In the genomic region with DNA sequence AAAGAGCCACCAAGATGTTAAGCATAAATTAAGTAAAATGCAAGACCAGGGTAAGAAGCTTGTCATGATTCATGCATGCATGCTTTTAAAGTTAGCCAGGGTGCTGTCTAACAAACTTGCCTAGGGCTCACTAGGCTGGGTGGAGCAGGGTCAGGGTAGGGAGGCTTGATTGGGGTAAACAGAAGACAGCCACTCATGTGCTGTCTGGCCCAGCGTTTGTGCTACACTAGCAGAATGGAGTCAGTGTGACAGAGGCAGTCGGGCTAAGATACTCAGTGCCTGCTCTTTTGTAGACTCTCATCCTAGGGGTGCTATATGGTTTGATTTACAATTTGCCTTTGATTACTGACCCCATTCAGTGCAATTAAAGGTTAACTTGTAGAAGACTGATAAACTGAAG, we compare ENCODE assay signal across 23 mouse cellular contexts.
"Had no signal": no experiment of that assay in that cellular context is flagged by ENCODE, and none has a peak within 500 bp of the region (broad histone marks: within the 10 kb centered on the region; RNA-seq: fewer than 3 reads in every experiment).

No protein-coding gene starts in this region.

- H3K4me2 ChIP-seq: heart, embryonic 11.5 days; hindbrain, embryonic 12.5 days; hindbrain, embryonic 14.5 days; limb, embryonic 13.5 days; limb, embryonic 15.5 days; liver, embryonic 12.5 days had no signal

- H3K27me3 ChIP-seq: hindbrain, embryonic 12.5 days; limb, embryonic 13.5 days; limb, embryonic 15.5 days; liver, embryonic 12.5 days had no signal

- H3K4me1 ChIP-seq: hindbrain, embryonic 10.5 days; hindbrain, embryonic 12.5 days; limb, embryonic 13.5 days; limb, embryonic 15.5 days; liver, embryonic 12.5 days had no signal

- ATAC-seq: hindbrain, embryonic 16.5 days; inflammation-experienced regulatory T-cells, adult 6 months; liver, embryonic 12.5 days had no signal

- H3K4me3 ChIP-seq: gastrocnemius, adult 2 months; heart, adult 2 months; hindbrain, embryonic 10.5 days; hindbrain, embryonic 12.5 days; layer of hippocampus, adult 2 months; left cerebral cortex, adult 2 months; limb, embryonic 13.5 days; limb, embryonic 15.5 days; liver, embryonic 12.5 days had no signal

- H3K9me3 ChIP-seq: hindbrain, embryonic 10.5 days; hindbrain, embryonic 12.5 days; limb, embryonic 13.5 days; limb, embryonic 15.5 days; liver, embryonic 12.5 days had no signal

- H3K36me3 ChIP-seq: hindbrain, embryonic 10.5 days; hindbrain, embryonic 12.5 days; limb, embryonic 13.5 days; limb, embryonic 15.5 days; liver, embryonic 12.5 days had no signal

- H3K9ac ChIP-seq: hindbrain, embryonic 12.5 days; hindbrain, embryonic 14.5 days; limb, embryonic 13.5 days; limb, embryonic 15.5 days; liver, embryonic 12.5 days; liver, embryonic 14.5 days had no signal

- DNase-seq: gastrocnemius, adult 2 months; gastrocnemius, postnatal 10 days; gastrocnemius, postnatal 25 days; heart, adult 2 months; heart, postnatal 10 days; heart, postnatal 4 days; kidney, adult 2 months; kidney, adult 9 months; kidney, postnatal 25 days; kidney, postnatal 4 days had no signal

- H3K27ac ChIP-seq: gastrocnemius, adult 2 months; heart, adult 2 months; hindbrain, embryonic 10.5 days; hindbrain, embryonic 12.5 days; hindbrain, embryonic 14.5 days; kidney, postnatal 0 days; layer of hippocampus, adult 2 months; left cerebral cortex, adult 2 months; limb, embryonic 13.5 days; limb, embryonic 15.5 days; liver, embryonic 12.5 days; liver, embryonic 14.5 days had no signal
